Mouse (Mus musculus) central nervous system, embryonic 14 days (tissue): ENCODE data around the gene Dcbld1. TPM values are rescaled to one million over a fixed set of nuclear protein-coding genes. Genes with fewer than 3 reads are reported as not detected.

Experiments
- polyA plus RNA-seq: library from polyadenylated mRNA; depleted of rRNA; stranded (reverse); fragments of >200 nt; gene quantifications from 2 replicates; pipeline ENCODE4 v1.2.3, GENCODE M21; 2012; rRNA removed

Dcbld1 gene
- 11.8 and 12.6 TPM in 2 replicates for polyA plus RNA-seq

GRCm38 (mm10) chr10:52233301-52233968, at the start of gene Dcbld1:
Gene Dcbld1 (plus strand): TSS chr10:52233619.

DNA sequence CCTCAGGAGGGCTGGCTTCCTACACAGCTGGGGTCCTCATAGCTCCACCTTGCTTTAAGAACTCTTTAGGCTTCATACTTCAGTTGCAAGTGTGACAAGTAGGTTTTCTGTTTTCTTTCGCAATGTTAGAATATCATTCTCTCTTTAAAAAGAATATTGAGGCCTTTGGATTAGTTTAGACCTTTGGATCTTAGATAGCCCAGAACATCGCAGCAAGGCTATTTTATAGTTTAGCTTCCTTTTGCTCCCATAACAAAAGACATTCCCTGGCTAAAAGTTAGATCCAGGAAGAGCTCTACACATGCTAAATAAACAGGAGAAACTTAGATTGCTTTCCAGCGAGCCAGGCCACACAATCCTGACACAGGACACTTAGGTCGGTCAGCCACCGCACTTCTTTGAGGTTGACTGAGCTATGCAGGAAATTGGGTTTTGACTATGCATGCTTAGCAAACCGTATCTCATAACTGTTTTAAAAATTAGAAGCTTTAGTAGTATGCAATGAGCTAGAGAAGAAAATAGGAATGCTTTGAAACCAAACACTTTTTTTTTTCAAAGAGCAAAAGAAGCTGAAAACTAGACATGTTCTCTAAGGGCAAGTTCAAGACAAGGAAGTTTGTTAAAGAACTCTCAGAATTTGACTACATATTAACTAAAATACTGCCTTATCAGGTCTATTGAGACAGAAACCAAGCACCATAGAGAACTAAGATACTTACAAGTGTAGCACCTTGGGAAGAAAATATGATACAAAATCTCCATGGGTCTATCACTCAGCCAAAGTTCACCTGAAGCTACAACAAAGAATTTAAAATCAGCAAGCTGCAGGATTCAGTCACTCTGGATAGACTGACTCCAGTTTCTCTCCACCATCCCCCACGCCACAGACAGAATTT, 38.2 kb upstream of the Dcbld1 start, which contains the start of gene Ros1:
TSS of gene Ros1 (minus strand) at position 288 of the 896 bp plus-strand sequence.

GRCm38 (mm10) chr10:52358467-52358866, 125.0 kb downstream of the Dcbld1 start, which contains the start of gene Gm26741:
Gene Gm26741 (plus strand): TSS chr10:52358767.

Other genes with a start within 250 kb of the Dcbld1 start
- 1.6 and 9.1 TPM in 2 replicates for gene Vgll2, start 211.1 kb upstream of the Dcbld1 start, polyA plus RNA-seq
- 0.01 TPM in 1 of 2 replicates, not detected in the other for gene Ros1, start 38.4 kb upstream of the Dcbld1 start, polyA plus RNA-seq
- gene Gm26741, start 125.1 kb downstream of the Dcbld1 start, polyA plus RNA-seq = not detected in 2 replicates
- 14.1 and 16.6 TPM in 2 replicates for gene Gopc, start 148.5 kb downstream of the Dcbld1 start, polyA plus RNA-seq
- gene Nepn, start 155.4 kb downstream of the Dcbld1 start, polyA plus RNA-seq = 0.04 and 0.14 TPM in 2 replicates
- gene Nus1, start 183.9 kb downstream of the Dcbld1 start, polyA plus RNA-seq = 22.8 and 25.5 TPM in 2 replicates